Mouse (Mus musculus) liver, embryonic 14.5 days (tissue): ENCODE results near the gene Lrrc4b.

Experiments used
- CTCF ChIP-seq: IDR thresholded peaks from 2 replicates; pipeline ENCODE4 v1.5.1; 2016; ENCODE audit warnings: antibody characterized with exemption, low read depth, control low read depth
- EP300 ChIP-seq: IDR thresholded peaks from 2 replicates; pipeline ENCODE4 v1.6.1; 2016; ENCODE audit warnings: antibody characterized with exemption, low read depth

DNA sequence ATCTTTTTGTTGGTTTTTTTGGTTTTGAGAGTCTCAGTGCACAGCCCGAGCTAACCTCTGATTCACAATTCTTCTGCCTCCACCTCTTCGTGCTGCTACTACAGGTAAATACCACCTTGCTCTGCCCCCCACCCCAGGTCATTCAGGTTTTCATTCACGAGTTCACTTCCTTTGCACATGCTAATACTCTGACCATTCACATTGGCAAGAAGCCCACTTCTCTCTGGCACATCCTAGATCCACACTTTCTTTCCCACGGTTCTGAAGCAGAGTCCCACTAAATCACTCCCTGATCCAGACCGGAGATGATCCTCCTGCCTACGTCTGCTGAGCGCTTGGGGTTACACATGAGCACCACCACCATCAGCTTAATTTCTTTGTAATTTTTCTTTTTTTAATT, 66.3 kb downstream of the Lrrc4b start:
- TF ChIP-seq CTCF, result no peak
- no peak for TF ChIP-seq EP300
